Mouse (Mus musculus) midbrain, embryonic 12.5 days (tissue): ENCODE data around the gene Tbl1x. TPM values are rescaled to one million over a fixed set of nuclear protein-coding genes. Genes with fewer than 3 reads are reported as not detected.

ENCODE experiments used
- ATAC-seq: fragments of 200-750 bp; cut with Nextera tagmentation; 2 replicates; pipeline ENCODE4 v1.8.0; 2017; ENCODE audit warnings: low read depth, moderate TSS enrichment, moderate library complexity; ENCODE audit not compliant: low FRiP score
- H3K27ac ChIP-seq: fragments of 300-500 bp; sonication (generic); replicated peaks from 2 replicates; pipeline ENCODE4 v1.5.1; 2016; ENCODE audit warnings: mild to moderate bottlenecking
- H3K27me3 ChIP-seq: fragments of 300-500 bp; sonication (generic); 2 replicates; pipeline ENCODE4 v1.6.1; 2016; ENCODE audit warnings: mild to moderate bottlenecking
- H3K36me3 ChIP-seq: fragments of 300-500 bp; sonication (generic); 2 replicates; pipeline ENCODE4 v1.6.1; 2016
- H3K4me1 ChIP-seq: fragments of 300-500 bp; sonication (generic); 2 replicates; pipeline ENCODE4 v1.6.1; 2016
- H3K4me2 ChIP-seq: fragments of 300-500 bp; sonication (generic); replicated peaks from 2 replicates; pipeline ENCODE4 v1.6.1; 2016; ENCODE audit warnings: mild to moderate bottlenecking, moderate library complexity
- H3K4me3 ChIP-seq: fragments of 300-500 bp; sonication (generic); 2 replicates; pipeline ENCODE4 v1.5.1; 2016; ENCODE audit warnings: mild to moderate bottlenecking
- H3K9ac ChIP-seq: fragments of 300-500 bp; sonication (generic); replicated peaks from 2 replicates; pipeline ENCODE4 v1.6.1; 2016; ENCODE audit warnings: mild to moderate bottlenecking, moderate library complexity
- H3K9me3 ChIP-seq: fragments of 300-500 bp; sonication (generic); 2 replicates; pipeline ENCODE4 v1.6.1; 2016; ENCODE audit warnings: mild to moderate bottlenecking
- WGBS: fragments of 180-500 bp; shearing (Covaris S2); methylation state at CpG from one replicate; pipeline ENCODE4 v1.1.7; 2016; 5-methylcytosine and 5-hydroxymethylcytosine counted together
- polyA plus RNA-seq: library from polyadenylated mRNA; unstranded; fragments of >200 nt; fragmentation: Nextera tagmentation; extraction: Ambion mirVana; gene quantifications from 2 replicates; pipeline ENCODE4 v1.2.1, GENCODE M21; 2016

The Tbl1x gene
- polyA plus RNA-seq, 1 experiment from 2014 or later = 64.5 TPM

DNA sequence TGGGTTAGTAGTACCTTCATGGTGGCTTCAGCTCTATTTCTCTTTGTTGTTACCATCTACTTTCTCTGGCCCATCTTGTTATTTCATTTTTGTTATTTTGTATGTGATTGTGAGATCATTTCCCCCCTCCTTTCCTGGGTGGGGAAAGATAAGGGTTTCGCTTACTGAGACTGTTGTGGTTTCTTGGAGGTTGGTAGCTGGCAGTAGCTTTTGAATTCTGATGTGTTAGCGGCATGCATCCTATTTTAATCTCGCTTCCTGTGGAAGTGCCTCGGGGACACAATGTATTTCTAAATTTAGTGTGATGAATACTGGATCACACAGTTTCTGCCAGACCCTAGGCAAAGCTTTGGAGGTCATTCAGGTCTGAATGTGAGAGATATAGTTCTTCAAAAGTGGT is 69.2 kb downstream of the Tbl1x start:
- H3K27ac ChIP-seq = no peak overlapping the region
- H3K27me3 ChIP-seq = no peaks in the 10 kb centered on the region
- no peaks in the 10 kb centered on the region for H3K9me3 ChIP-seq
- H3K4me2 ChIP-seq = no peak overlapping the region
- no peak overlapping the region for H3K4me3 ChIP-seq
- H3K4me1 ChIP-seq = no peaks in the 10 kb centered on the region
- ATAC-seq = no peak
- no peaks in the 10 kb centered on the region for H3K36me3 ChIP-seq
- no peak overlapping the region for H3K9ac ChIP-seq
- 77% methylated on average over 4 of the region's 4 CpGs for WGBS

DNA sequence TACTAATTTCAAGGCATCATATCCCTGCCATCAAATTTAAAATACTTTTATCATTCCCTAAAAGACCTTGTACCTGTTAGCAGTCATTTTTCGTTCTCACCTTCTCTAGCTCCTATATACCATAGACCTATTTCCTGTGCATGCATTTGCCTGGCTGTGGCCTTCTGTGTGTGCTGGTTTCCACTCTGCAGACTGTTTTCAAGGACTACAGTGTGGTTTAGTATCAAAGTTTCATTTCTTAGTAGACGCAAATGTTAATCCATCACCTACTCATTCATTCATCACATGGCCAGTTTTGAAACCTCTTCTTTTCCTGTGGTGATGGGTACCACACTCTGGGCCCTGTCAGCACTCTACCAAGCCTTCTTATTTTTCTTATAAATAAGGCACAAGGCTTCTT is 75.2 kb downstream of the Tbl1x start:
- H3K4me2 ChIP-seq = no peak overlapping the region
- H3K4me3 ChIP-seq = no peak overlapping the region
- H3K27me3 ChIP-seq = no peaks in the 10 kb centered on the region
- no peaks in the 10 kb centered on the region for H3K9me3 ChIP-seq
- ATAC-seq = no peak
- H3K4me1 ChIP-seq = no peaks in the 10 kb centered on the region
- no peaks in the 10 kb centered on the region for H3K36me3 ChIP-seq
- H3K27ac ChIP-seq = no peak overlapping the region
- 90% methylated on average over 2 of the region's 2 CpGs for WGBS
- H3K9ac ChIP-seq = no peak overlapping the region

DNA sequence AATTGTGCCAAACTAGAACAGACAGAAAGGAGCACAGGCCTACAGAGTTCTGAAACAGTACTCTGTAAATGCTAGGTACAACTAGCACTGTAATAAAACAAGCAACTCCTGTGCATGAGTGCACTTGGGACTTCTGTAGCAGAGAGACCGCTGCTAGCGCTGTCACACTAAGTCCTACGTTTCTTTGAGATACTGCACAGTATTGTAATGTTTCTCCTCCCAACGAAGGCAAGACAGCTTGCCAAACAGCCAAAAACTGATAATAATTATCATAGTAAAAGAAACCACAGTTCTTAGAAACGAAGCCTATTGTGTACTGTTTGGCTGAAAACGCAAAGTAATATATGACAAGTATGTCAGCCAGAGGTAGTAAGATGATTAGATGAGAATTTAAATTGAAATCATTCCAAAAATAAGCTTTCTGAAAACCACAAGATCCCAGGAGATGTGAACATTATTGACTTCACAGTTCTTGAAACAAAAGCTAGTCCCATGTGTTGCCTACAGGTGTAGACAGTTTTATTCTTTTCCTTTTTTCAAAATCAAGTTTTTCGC is 83.9 kb downstream of the Tbl1x start:
- no peaks in the 10 kb centered on the region for H3K4me1 ChIP-seq
- no peaks in the 10 kb centered on the region for H3K36me3 ChIP-seq
- no peak overlapping the region for H3K9ac ChIP-seq
- H3K9me3 ChIP-seq = no peaks in the 10 kb centered on the region
- no peak overlapping the region for H3K27ac ChIP-seq
- H3K4me2 ChIP-seq = no peak overlapping the region
- H3K4me3 ChIP-seq = no peak overlapping the region
- 83% methylated on average over 7 of the region's 7 CpGs for WGBS
- no peaks in the 10 kb centered on the region for H3K27me3 ChIP-seq
- ATAC-seq = no peak

DNA sequence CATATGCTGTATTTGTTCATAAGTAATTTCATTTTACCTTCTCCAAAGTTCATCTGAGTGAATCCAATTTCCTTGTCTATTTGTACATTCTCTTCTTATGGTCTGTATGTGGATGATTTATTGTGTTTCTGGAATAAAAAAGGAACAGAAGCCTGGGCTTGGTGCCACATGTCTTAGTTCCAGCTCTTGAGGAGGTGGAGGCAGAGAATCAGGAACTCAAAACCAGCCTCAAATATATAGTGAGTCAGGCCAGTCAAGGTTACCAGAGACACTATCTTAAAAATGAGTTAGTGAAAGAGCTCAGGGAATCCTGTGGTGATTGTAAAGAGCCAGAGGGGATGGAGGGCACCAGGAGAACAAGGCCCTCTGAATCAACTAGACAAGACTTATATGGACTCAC is 86.9 kb downstream of the Tbl1x start:
- Histone ChIP-seq H3K4me1 (no peaks in the 10 kb centered on the region), H3K36me3 (no peaks in the 10 kb centered on the region), H3K4me3 (no peak overlapping the region), H3K27me3 (no peaks in the 10 kb centered on the region), H3K9me3 (no peaks in the 10 kb centered on the region), H3K27ac (no peak overlapping the region), H3K4me2 (no peak overlapping the region), H3K9ac (no peak overlapping the region)
- no peak for ATAC-seq

DNA sequence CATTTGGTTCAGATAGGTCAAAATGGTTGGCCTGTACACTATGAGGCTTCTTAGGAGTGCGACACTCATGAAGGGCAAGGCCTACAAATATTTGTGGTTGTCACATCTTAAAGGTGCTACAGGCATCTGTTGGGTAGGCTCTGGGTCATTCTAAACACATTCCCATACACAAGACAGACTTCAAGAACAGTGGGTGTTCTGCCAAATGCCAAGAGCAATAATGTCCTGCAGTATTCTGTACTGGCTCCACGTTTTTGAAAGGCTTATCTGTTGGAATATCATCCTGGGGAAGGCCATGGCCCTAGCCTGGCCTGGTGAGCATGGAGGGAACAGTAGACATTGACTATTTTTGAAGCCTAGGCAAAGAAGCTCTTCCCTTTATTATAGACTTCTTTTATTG is 87.9 kb downstream of the Tbl1x start:
- no peak overlapping the region for H3K4me3 ChIP-seq
- no peak overlapping the region for H3K4me2 ChIP-seq
- 73% methylated on average over 2 of the region's 2 CpGs for WGBS
- ATAC-seq = no peak
- H3K9ac ChIP-seq = no peak overlapping the region
- H3K27me3 ChIP-seq = no peaks in the 10 kb centered on the region
- no peaks in the 10 kb centered on the region for H3K36me3 ChIP-seq
- no peaks in the 10 kb centered on the region for H3K9me3 ChIP-seq
- H3K27ac ChIP-seq = no peak overlapping the region
- no peaks in the 10 kb centered on the region for H3K4me1 ChIP-seq

DNA sequence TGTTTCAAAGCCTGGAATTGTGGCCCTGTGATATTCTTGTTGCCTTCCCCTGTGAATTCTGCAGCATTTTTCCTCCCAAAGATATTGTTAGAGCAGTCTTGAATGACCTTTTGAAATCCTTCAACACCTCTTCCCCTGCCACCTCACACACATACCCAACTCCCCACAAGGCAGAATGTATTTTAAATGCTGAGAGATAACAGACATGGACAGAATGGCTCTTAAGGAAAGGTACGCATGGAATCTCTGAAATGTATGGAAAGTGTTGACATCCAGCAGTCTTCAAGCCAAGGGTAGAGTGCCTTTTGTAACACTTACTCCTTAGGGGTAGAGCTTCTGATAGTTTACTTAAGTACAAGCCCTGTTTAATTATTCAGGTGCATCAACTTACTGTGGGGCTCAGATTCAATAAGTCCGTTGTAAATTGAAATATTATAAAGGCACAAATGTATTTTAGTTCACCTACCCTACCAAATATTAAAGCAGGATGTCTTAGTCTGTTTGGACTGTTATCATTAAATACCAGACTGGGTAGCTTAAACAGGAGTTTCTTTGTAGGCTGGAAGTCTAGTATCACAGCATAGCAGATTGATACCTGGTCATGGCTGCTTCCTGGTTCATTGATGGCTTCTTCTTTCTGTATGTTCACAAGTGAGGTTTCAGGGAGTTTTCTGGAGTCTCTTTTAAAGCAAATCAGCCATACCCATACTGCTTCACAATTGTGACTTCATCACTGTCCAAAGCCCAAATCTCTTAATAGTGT is 92.9 kb downstream of the Tbl1x start:
- Histone ChIP-seq H3K4me3 (no peak overlapping the region), H3K4me2 (no peak overlapping the region)

DNA sequence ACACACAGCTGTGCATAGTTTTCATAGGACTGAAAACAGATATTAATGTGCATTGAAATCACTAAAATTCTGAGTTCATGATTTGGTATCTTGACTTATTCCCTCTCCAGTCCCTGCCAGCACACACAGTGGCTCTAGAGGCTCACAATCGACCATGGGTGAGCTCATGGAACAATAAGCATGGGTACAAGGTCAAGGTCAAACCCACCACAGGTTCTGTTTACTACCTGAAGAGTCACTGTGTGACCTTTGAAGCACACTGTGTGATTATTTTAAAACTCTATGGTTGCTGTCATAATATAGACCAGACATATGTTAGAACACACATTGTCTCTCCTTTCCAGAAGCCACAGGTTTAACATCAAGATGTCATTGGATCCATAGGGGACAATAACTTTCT is 96.7 kb downstream of the Tbl1x start:
- Histone ChIP-seq H3K27me3 (no peaks in the 10 kb centered on the region), H3K4me2 (no peak overlapping the region), H3K4me1 (no peaks in the 10 kb centered on the region), H3K9ac (no peak overlapping the region), H3K9me3 (no peaks in the 10 kb centered on the region), H3K4me3 (no peak overlapping the region), H3K27ac (no peak overlapping the region), H3K36me3 (no peaks in the 10 kb centered on the region)
- WGBS = 40% methylated on average over 1 of the region's 1 CpGs
- no peak for ATAC-seq

More for the DNA sequence above, 92.9 kb downstream of the Tbl1x start:
- Histone ChIP-seq H3K9ac (no peak overlapping the region), H3K9me3 (no peaks in the 10 kb centered on the region), H3K36me3 (no peaks in the 10 kb centered on the region), H3K27me3 (no peaks in the 10 kb centered on the region), H3K4me1 (no peaks in the 10 kb centered on the region), H3K27ac (no peak overlapping the region)
- WGBS = 87% methylated on average over 2 of the region's 2 CpGs
- ATAC-seq = no peak

DNA sequence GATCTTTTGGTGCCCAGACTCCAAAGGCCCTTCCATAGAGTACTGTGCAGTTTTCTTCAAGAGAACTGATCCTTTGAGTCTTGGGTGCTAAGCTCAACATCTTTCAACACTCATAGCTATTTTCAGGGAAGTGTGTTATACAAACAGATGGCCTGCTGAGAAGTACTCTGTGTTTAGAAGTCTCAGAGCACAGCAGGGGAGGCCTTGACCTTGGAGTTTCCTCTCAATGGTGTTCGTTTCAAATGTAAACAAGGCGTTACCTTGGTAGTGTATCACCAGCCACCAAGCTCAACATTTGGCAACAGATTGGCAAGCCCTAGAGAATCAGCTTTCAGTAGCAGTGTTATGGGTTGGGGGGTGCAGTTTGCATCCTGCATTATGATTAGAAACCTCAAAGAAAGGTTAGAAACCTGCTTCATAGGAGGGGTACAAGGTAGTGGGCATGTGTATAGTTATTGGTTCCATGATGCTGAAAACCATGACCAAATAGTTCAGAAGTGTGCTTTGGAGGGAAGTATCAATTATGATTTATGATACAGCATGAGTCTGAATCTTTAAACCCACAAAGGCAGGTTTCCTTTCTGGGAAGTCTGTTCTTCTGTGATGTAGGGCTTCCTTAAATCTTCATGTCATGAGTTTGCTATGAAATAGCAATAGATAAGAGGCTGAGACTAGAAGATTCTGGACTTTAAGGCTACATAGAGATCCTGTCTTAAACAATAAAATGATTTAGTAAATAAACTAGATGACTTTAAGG is 98.3 kb downstream of the Tbl1x start:
- Histone ChIP-seq H3K27me3 (no peaks in the 10 kb centered on the region), H3K4me3 (no peak overlapping the region), H3K9me3 (no peaks in the 10 kb centered on the region), H3K4me1 (no peaks in the 10 kb centered on the region), H3K9ac (no peak overlapping the region), H3K27ac (no peak overlapping the region), H3K36me3 (no peaks in the 10 kb centered on the region), H3K4me2 (no peak overlapping the region)
- ATAC-seq = no peak
- whole genome bisulfite sequencing = 53% methylated on average over 2 of the region's 2 CpGs

DNA sequence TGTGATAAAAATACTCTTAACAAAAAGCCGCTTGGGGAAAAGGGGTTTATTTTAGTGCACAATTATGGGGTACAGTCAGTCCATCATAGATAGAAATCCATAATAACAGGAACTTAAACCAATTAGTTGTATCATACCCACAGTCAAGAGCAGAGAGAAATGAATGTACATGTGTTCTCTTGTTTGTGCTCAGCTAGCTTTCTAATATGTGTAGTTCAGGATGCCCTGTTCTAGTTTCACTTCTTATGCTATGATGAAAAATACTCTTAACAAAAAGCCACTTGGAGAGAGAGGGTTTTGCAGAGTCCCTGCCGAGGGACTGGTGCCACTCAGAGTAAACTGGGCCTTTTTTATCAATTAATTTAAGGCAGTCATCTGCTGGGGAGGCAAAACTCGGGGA is 101.1 kb downstream of the Tbl1x start:
- no peaks in the 10 kb centered on the region for H3K9me3 ChIP-seq
- no peaks in the 10 kb centered on the region for H3K4me1 ChIP-seq
- H3K4me3 ChIP-seq = no peak overlapping the region
- no peak overlapping the region for H3K27ac ChIP-seq
- no peak for ATAC-seq
- H3K9ac ChIP-seq = no peak overlapping the region
- no peaks in the 10 kb centered on the region for H3K27me3 ChIP-seq
- WGBS = 83% methylated on average over 3 of the region's 3 CpGs
- H3K36me3 ChIP-seq = no peaks in the 10 kb centered on the region
- no peak overlapping the region for H3K4me2 ChIP-seq

DNA sequence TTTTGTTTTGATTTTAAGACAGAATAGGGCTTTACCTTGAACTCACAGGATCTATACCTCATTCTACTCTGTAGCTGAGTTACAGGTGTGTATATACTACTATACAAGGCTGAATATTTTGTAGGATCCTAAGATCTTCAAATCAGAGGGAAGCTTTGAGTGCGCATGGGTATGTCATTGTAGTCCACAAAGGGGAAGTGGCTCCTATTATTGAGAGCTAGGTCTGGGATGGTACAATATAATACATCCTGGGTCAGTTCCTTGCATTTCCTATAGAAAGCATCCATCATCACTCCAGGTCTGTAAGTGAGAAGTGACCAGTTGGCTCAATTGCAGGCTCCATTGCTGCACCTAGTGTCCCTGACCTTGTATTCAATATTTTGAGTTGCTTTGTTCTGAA is 102.2 kb downstream of the Tbl1x start:
- Histone ChIP-seq H3K36me3 (no peaks in the 10 kb centered on the region), H3K9me3 (no peaks in the 10 kb centered on the region), H3K4me2 (no peak overlapping the region), H3K4me1 (no peaks in the 10 kb centered on the region), H3K4me3 (no peak overlapping the region), H3K27ac (no peak overlapping the region), H3K27me3 (no peaks in the 10 kb centered on the region), H3K9ac (no peak overlapping the region)
- no peak for ATAC-seq
- WGBS = 84% methylated on average over 1 of the region's 1 CpGs

DNA sequence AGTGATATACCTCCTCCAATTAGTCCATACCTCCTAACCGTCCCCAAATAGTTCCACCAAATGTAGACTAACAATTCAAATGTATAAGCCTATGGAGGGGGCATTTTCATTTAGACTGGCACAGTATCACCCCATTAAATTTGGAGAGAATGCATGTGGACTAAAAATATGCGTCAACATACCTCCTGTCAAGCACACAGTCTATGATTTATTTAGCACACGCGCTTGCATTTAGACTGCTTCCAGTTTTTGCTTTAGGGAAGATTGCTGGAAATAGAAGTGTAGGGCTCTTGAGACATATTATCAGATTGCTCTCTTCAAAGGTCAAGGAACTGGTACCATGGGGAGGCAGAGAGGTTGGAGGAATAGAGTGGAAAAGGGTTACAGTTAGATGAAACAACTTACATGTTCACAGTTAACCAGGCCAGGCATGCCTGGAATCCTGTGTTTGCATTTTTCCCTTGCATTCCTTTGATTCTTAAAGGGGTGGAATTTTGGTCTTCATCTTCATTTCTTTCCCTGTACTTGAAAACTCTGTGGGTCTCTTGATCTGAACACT is 105.0 kb downstream of the Tbl1x start:
- Histone ChIP-seq H3K9me3 (no peaks in the 10 kb centered on the region), H3K4me2 (no peak overlapping the region), H3K27ac (no peak overlapping the region), H3K36me3 (no peaks in the 10 kb centered on the region), H3K9ac (no peak overlapping the region), H3K4me3 (no peak overlapping the region), H3K27me3 (no peaks in the 10 kb centered on the region), H3K4me1 (no peaks in the 10 kb centered on the region)
- ATAC-seq = no peak
- WGBS = 79% methylated on average over 4 of the region's 4 CpGs

DNA sequence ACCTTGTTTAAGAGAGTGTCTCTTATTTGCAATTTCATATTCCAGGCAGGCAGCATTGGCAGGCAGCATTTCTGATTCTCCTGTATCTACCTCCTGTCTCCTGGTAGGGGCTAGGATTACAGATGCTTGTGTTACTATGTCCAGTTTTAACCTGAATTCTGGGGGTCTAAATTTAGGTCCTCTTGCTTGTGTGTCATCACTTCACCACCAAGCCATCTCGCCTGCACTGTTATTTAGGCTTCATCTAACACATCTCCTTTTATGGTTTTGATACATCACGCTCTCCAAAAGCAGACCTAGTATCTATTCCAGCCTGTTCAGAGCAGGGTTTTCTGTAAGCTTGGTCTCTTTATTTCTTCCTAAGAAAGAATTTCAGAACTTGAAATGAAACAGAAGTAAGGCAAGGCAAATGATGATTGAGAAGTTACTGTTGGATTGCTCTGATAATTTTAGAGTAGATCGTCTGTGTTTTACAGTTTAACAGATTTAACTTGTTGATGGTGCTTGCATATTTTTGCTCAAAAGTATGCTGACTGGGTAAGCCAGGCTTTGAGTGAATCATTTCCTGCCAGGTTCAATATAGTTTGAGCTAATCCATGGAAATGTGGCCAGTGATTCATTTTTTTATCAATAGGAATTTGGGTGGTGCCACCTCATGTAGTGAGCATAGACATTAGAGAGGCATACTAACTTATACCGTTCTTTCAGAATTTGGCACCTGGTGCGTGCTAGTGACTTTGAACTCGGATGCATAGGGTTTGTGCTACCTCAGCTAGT is 106.7 kb downstream of the Tbl1x start:
- no peaks in the 10 kb centered on the region for H3K9me3 ChIP-seq
- H3K27ac ChIP-seq = no peak overlapping the region
- H3K4me1 ChIP-seq = no peaks in the 10 kb centered on the region
- H3K9ac ChIP-seq = no peak overlapping the region
- no peak overlapping the region for H3K4me2 ChIP-seq
- H3K27me3 ChIP-seq = no peaks in the 10 kb centered on the region
- no peaks in the 10 kb centered on the region for H3K36me3 ChIP-seq
- H3K4me3 ChIP-seq = no peak overlapping the region
- 88% methylated on average over 6 of the region's 6 CpGs for WGBS
- no peak for ATAC-seq
